Mouse (Mus musculus) liver, postnatal 0 days (tissue): ENCODE results near the gene Dab1.

Source experiments
- CTCF ChIP-seq: sonication (generic); IDR thresholded peaks from 2 replicates; pipeline ENCODE4 v1.5.1; 2016; ENCODE audit warnings: antibody characterized with exemption, low read depth
- EP300 ChIP-seq: IDR thresholded peaks from 2 replicates; pipeline ENCODE4 v1.6.1; 2016; ENCODE audit warnings: antibody characterized with exemption, low read depth, mild to moderate bottlenecking

DNA sequence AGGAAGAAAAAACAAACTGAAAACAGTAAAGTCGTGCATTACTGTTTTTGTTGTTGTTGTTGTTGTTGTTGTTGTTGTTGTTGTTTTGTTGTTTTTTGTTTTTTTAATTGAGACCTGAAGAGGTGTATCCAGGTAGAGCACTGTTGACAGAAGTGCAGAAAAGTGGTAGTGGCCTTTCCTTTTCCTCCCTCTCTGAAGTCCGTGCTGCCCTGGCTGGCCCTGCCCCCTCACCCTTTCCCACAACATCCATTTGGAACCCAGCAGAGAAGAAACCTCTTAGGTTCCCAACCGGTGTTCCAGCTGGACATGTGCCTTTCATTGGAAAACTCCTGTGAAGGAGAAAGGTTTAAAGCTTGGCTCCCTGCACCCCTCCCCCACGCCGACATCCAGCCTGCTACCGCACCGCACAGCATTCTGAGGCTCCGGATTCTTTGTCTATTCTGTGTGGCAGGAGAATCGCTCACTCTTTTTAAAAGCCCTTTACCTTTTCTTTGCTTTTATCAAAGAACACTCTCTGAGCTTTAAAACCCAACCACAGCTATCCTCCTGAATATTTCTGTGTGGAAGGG lies 334.6 kb downstream of the Dab1 start:
- TF ChIP-seq CTCF (no peak), EP300 (no peak)
